Mouse (Mus musculus): ENCODE data around the gene Mtrf1.
"Not testable (repeated sequence)": the region's sequence is repeated elsewhere in the genome, so short reads cannot be mapped to it uniquely, and the experiment has no call there.

The Mtrf1 gene

GRCm38 (mm10) chr14:79397321-79398122 lies at the start of gene Mtrf1:
TSS of gene Mtrf1 (plus strand) at chr14:79397772.
- peak; percentile 53 for DNase-seq (ENCODE audit: extremely low spot score, low read depth, low spot score)

DNA sequence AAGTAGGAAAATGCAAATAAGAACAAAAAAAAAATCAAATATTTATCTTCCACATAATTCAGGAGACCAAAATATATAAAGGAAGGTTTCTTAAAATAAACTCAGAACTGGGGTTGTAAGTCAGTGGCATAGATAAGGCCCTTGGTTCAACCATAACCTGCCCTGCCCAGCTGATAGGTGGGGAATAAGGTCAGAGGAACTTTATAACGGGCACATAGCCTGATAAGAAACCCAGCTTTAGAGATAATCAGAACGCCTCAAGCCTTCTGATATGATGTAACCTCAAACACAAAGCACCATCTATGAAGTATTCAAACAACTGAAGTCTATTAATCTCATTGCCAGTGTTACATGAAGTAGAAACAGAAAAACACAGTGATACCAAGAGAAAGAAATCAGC lies 39.5 kb upstream of the Mtrf1 start:
- DNase-seq (ENCODE audit: extremely low spot score, low read depth, low spot score), result no peak

GRCm38 (mm10) chr14:79377041-79377440 lies 20.5 kb upstream of the Mtrf1 start:
- no peak for DNase-seq (ENCODE audit: extremely low spot score, low read depth, low spot score)

- DNase-seq (ENCODE audit: extremely low spot score, low read depth, low spot score), result no peak
Observed at GRCm38 (mm10) chr14:79383120-79383519, 14.5 kb upstream of the Mtrf1 start.

DNA sequence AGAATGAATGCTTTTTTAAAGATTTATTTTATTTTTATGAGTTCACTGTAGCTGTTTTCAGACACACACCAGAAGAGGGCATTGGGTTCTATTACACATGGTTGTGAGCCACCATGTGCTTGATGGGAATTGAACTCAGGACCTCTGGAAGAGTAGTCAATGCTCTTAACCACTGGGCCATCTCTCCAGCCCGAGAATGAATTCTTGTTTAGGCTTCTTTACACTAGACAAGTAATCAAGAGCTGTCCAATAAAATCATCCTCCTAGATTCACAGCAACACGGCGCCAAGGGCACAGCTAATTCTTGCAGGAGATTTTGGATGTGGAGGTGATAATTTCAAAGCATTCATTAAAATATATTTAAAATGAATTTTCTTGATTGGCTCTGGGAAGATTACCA lies 9.3 kb upstream of the Mtrf1 start:
- no peak for DNase-seq (ENCODE audit: extremely low spot score, low read depth, low spot score)

DNA sequence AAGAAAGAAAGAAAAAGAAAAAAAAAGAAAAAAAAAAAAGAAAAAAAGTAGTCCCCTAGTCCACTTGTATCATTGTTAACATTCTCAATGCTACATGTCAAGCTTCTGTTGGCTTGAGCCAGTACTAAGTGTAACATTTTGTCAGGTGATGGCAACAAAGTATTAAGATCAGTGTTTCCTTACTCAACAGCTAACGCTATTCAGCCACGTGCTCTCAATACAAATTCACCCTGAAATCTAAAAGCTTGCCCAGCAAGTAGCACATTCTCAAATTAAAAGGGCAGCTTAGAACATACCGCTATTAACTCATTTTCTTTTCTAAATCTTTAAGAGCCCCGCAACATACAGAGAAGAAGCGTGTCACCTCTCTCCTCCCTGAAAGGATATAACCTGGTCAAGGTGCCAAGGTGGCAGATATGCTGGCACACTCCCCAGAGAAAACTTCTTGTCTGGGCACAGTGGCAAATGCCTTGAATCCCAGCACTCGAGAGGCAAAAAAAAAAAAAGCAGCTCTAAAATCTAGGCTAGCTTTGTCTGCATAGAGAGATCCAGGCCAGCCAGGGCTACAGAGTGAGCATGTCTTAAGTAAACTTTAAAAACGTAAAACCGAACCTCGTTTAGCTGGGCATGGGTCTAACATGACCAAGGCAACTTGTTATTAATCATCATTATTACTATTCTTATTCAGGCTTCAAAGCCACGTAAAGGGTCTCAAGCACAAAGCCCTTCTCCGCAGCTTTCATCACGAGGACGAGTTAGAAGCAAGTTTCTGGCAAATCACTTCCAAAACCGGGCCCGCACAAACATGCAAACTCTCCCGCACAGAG lies 7.9 kb upstream of the Mtrf1 start:
- DNase-seq (ENCODE audit: extremely low spot score, low read depth, low spot score), result no peak

DNA sequence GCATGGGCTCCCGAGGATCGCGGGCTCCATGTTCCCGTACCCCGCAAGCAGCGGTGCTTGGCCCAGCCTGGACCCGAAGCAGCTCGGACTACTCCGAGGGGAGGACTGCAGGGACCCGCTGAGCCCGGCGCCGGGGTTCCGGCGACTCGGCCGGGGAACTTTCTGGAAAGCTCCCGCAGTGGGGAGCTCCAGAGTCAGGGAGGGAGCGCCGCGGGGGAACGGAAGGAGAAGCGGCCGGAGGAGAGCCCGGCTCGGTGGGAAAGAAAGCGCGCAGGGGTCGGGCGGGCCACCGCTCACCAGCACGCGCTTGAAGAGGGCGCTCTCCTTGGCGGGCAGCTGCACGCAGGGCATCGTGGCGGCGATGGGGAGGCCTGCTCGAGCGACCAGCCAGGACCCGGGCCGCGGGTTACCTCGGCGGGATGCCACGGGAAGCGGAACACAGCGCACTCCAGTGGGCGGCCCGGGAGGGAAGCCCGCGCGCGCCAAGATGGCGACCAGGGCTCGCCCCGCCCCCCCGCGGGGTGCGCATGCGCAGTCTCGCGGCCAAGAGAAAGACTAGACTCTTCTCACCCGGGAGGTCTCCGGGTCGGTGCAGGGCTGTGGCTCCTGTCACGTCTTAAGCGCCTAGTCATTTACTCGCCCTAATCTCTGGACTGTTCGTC lies 7.2 kb upstream of the Mtrf1 start, which contains the start of gene Naa16:
Naa16 (minus strand) TSS at position 514 of the 662 bp plus-strand sequence.
- peak; percentile 83 for DNase-seq (ENCODE audit: extremely low spot score, low read depth, low spot score)

DNA sequence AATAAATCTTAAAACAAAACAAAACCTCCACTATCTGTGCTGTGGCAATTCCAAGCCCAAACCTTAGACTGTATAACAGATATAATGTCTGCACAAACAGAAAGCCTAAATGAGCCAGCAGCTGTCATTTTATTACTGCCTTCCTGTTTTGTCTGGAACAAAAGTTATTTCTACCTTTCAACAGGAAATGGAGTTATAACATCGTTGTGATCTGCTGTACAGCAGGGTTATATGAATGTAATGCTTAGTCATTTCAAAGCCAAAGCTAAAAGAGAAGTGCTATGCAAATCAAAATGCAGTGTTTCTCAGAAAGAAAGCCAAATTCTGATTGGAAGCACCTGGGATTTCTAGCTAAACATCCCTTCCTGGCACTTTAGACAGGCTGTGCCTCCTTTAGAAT lies 4.3 kb upstream of the Mtrf1 start:
- no peak for DNase-seq (ENCODE audit: extremely low spot score, low read depth, low spot score)

DNA sequence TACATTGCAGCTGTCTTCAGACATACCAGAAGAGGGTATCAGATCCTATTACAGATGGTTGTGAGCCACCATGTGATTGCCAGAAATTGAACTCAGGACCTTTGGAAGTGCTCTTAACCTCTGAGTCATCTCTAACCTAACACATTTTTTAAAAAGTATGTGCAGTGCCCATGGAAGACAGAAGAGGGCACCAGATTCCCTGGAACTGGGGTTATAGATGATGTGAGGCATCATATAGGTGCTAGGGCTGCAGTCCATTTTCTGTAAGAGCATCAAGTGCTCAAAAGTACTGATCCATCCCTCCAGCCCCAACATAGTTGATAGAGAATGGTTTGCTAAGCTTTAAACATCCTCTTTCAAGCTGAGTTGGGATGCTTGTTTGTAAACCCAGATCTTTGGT lies 3.0 kb upstream of the Mtrf1 start:
- DNase-seq (ENCODE audit: extremely low spot score, low read depth, low spot score), result no peak

GRCm38 (mm10) chr14:79407641-79408040 lies 10.1 kb downstream of the Mtrf1 start:
- no peak for DNase-seq (ENCODE audit: extremely low spot score, low read depth, low spot score)

GRCm38 (mm10) chr14:79409278-79409830 lies 11.8 kb downstream of the Mtrf1 start:
- DNase-seq (ENCODE audit: extremely low spot score, low read depth, low spot score), result no peak

DNA sequence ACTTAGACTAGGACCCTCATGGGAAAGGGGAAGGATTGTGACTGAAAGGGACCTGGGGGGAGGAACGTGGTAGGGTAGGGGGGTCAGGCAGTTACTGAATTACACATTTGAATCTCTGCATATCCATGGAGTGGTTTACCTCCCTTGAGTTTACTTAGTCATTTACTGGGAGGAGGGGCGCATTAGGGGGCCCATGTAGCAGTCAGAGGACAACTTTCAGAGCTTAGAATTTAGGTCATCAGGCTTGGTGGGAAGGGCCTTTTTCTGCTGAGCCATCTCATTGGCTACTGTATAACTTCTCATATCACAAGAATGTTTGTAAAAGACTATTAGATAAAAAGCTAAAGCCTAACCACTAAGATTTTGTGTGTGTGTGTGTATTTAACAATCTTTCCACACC lies 13.1 kb downstream of the Mtrf1 start:
- no peak for DNase-seq (ENCODE audit: extremely low spot score, low read depth, low spot score)

- no peak for DNase-seq (ENCODE audit: extremely low spot score, low read depth, low spot score)
Observed at GRCm38 (mm10) chr14:79413121-79413520, 15.5 kb downstream of the Mtrf1 start.

GRCm38 (mm10) chr14:79420083-79420685 lies 22.6 kb downstream of the Mtrf1 start:
- no peak for DNase-seq (ENCODE audit: extremely low spot score, low read depth, low spot score)

- DNase-seq (ENCODE audit: extremely low spot score, low read depth, low spot score), result peak; percentile 76
Observed at GRCm38 (mm10) chr14:79425979-79426729, 28.6 kb downstream of the Mtrf1 start, which contains the start of gene Kbtbd7. TSS of gene Kbtbd7 (plus strand) at chr14:79426511.

- not testable (repeated sequence) for DNase-seq (ENCODE audit: extremely low spot score, low read depth, low spot score)
Observed at GRCm38 (mm10) chr14:79426730-79427365, 29.3 kb downstream of the Mtrf1 start.

GRCm38 (mm10) chr14:79434068-79434467 lies 36.5 kb downstream of the Mtrf1 start:
- no peak for DNase-seq (ENCODE audit: extremely low spot score, low read depth, low spot score)

DNA sequence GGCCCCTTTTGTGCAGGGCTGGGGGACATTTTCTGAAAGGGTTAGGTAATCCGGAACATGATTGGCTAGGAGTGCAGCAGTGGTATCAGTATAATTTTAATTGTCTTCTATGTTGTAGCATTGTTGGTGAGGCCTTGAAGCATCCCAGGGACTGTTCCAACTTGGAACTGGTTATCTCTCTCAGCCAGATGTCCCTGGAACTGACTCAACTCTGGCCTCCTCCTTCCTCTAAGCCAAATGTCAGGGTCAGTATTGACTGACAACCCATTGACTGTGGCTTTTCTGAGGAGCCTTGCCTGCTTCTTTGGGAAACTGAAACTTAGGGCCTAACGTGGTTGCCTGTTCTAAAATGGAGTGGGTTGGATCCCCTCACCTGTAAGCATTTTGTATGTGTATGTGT lies 43.1 kb downstream of the Mtrf1 start:
- DNase-seq (ENCODE audit: extremely low spot score, low read depth, low spot score), result no peak

DNA sequence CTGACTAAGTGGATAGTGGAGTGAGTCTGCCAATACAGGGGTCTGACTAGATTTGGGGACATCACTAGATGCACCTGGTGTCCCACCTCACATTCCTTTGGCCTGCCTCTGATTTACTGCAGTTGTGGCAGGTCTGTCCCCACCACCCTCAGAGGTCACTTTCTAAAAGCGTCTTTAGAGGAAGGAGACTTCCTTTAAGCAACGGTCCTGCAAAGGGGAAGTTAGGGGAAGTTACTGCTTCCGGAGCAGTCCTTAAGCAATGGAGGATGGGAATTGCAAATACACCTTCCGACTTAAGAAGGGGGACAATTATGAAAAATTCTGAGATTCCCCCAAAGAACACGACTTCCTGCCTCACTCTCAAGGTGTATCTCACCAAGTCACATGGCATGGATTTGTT lies 43.9 kb downstream of the Mtrf1 start:
- no peak for DNase-seq (ENCODE audit: extremely low spot score, low read depth, low spot score)

DNA sequence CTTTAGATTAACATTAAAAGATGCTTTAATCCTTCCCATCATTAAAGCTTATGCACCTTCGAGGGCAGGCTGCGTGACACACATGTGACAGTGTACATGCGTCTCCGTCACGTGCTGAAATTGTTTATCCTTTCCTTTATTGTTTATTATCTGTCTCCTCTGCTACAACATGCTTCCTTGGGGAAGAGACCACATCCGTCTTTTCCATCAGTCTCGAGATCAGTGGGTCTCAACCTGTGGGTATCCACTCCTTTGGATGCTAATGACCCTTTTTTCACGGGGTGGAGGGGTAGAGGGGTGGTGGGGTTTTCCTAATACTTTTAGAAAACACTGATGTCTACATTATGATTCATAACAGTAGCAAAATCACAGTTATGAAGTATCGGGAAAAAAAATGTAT lies 47.0 kb downstream of the Mtrf1 start:
- DNase-seq (ENCODE audit: extremely low spot score, low read depth, low spot score), result no peak

Data from hindlimb bud, embryonic 11.5 days (tissue).